Mouse (Mus musculus) right cerebral cortex, postnatal 36 days (tissue): ENCODE measurements around the gene Krt1.

Experiments
- DNase-seq, 2 experiments: peaks; one replicate each; pipeline ENCODE4 v3.0.0; 2022; ENCODE audit warnings: low spot score in 2 of 2, mixed read lengths in 1 of 2

Gene Krt1

GRCm38 (mm10) chr15:101850694-101851093, at the start of gene Krt1:
Gene Krt1, minus strand, starts transcription at chr15:101850794.
- no peak for DNase-seq

GRCm38 (mm10) chr15:101895216-101895615, 44.6 kb upstream of the Krt1 start:
- DNase-seq: no peak

- DNase-seq: no peak
These were observed 42.2 kb upstream of the Krt1 start, which contains the start of gene Krt76 for GRCm38 (mm10) chr15:101892820-101893219. Gene Krt76, minus strand, starts transcription at chr15:101892920.

- DNase-seq: no peak
These were observed 29.2 kb upstream of the Krt1 start for GRCm38 (mm10) chr15:101879776-101880175.

GRCm38 (mm10) chr15:101878041-101878440, 27.4 kb upstream of the Krt1 start:
- DNase-seq: no peak

- no peak for DNase-seq
These were observed 23.8 kb upstream of the Krt1 start for GRCm38 (mm10) chr15:101874383-101874782.

- no peak for DNase-seq
These were observed 22.6 kb upstream of the Krt1 start for GRCm38 (mm10) chr15:101873231-101873630.

GRCm38 (mm10) chr15:101869431-101869830, 18.8 kb upstream of the Krt1 start, which contains the start of gene Krt77:
Gene Krt77, minus strand, starts transcription at chr15:101869705.
- DNase-seq: peak; percentile 68 to 80

GRCm38 (mm10) chr15:101866754-101867153, 16.2 kb upstream of the Krt1 start:
- DNase-seq: peak in 1 of 2 experiments; percentile 32

- no peak for DNase-seq
These were observed 10.0 kb upstream of the Krt1 start for GRCm38 (mm10) chr15:101860421-101861130.

GRCm38 (mm10) chr15:101859735-101860170, 9.2 kb upstream of the Krt1 start:
- DNase-seq: peak; percentile 65 to 69

- DNase-seq: no peak
These were observed 8.3 kb upstream of the Krt1 start for GRCm38 (mm10) chr15:101858673-101859425.

GRCm38 (mm10) chr15:101856696-101857095, 6.1 kb upstream of the Krt1 start:
- no peak for DNase-seq

- DNase-seq: no peak
These were observed 5.1 kb upstream of the Krt1 start for GRCm38 (mm10) chr15:101855732-101856131.

- no peak for DNase-seq
These were observed 3.7 kb upstream of the Krt1 start for GRCm38 (mm10) chr15:101854294-101854693.

GRCm38 (mm10) chr15:101852571-101852970, 2.0 kb upstream of the Krt1 start:
- DNase-seq: no peak

- DNase-seq: peak; percentile 32 to 45
These were observed 4.6 kb downstream of the Krt1 start for GRCm38 (mm10) chr15:101845971-101846403.

GRCm38 (mm10) chr15:101843192-101843591, 7.4 kb downstream of the Krt1 start:
- DNase-seq: no peak

- DNase-seq: no peak
These were observed 15.7 kb downstream of the Krt1 start for GRCm38 (mm10) chr15:101834784-101835328.

- DNase-seq: no peak
These were observed 17.5 kb downstream of the Krt1 start for GRCm38 (mm10) chr15:101833131-101833530.

GRCm38 (mm10) chr15:101829441-101829840, 21.2 kb downstream of the Krt1 start:
- no peak for DNase-seq

- no peak for DNase-seq
These were observed 28.8 kb downstream of the Krt1 start for GRCm38 (mm10) chr15:101821786-101822185.
